Mouse (Mus musculus): ENCODE results near the gene Las1l.
"Not testable (repeated sequence)": the region's sequence is repeated elsewhere in the genome, so short reads cannot be mapped to it uniquely, and the experiment has no call there.

Gene Las1l
- long read RNA-seq, experiment 1, transcript Las1l-201 (13 exons, 2,530 nt) = major isoform, 11 of 38 reads
- long read RNA-seq, experiment 1, partial matches to known transcripts = 24 of 38 reads
- long read RNA-seq, experiment 1, other reads (novel, unspliced or antisense) = 2 of 38 reads
- long read RNA-seq, experiment 2, transcript Las1l-201 (13 exons, 2,530 nt) = major isoform, 9 of 52 reads
- long read RNA-seq, experiment 2, partial matches to known transcripts = 37 of 52 reads
- long read RNA-seq, experiment 2, other reads (novel, unspliced or antisense) = 5 of 52 reads

GRCm38 (mm10) chrX:95956497-95957293 lies at the start of gene Las1l:
Las1l (minus strand) TSS chrX:95956962.
- intact Hi-C loops (cut with DNase I) = no loop called here

- intact Hi-C loops (cut with DNase I) = no loop called here
Observed at GRCm38 (mm10) chrX:96006395-96006794, 49.6 kb upstream of the Las1l start.

GRCm38 (mm10) chrX:95999601-96000000 lies 42.8 kb upstream of the Las1l start:
- intact Hi-C loops (cut with DNase I) = no loop called here

GRCm38 (mm10) chrX:95993206-95993605 lies 36.4 kb upstream of the Las1l start:
- intact Hi-C loops (cut with DNase I) = no loop called here

GRCm38 (mm10) chrX:95969936-95970335 lies 13.2 kb upstream of the Las1l start:
- intact Hi-C loops (cut with DNase I) = no loop called here

- intact Hi-C loops (cut with DNase I) = no loop called here
Observed at GRCm38 (mm10) chrX:95969116-95969515, 12.4 kb upstream of the Las1l start.

- intact Hi-C loops (cut with DNase I) = no loop called here
Observed at GRCm38 (mm10) chrX:95968594-95968965, 11.8 kb upstream of the Las1l start.

GRCm38 (mm10) chrX:95967847-95968593 lies 11.3 kb upstream of the Las1l start:
- intact Hi-C loops (cut with DNase I) = no loop called here

GRCm38 (mm10) chrX:95965036-95965435 lies 8.3 kb upstream of the Las1l start:
- intact Hi-C loops (cut with DNase I) = no loop called here

GRCm38 (mm10) chrX:95963366-95963765 lies 6.6 kb upstream of the Las1l start:
- intact Hi-C loops (cut with DNase I) = no loop called here

GRCm38 (mm10) chrX:95957461-95957860 lies 699 bp upstream of the Las1l start:
- intact Hi-C loops (cut with DNase I) = not testable (repeated sequence)

- intact Hi-C loops (cut with DNase I) = no loop called here
Observed at GRCm38 (mm10) chrX:95950776-95951175, 6.0 kb downstream of the Las1l start.

GRCm38 (mm10) chrX:95948135-95948534 lies 8.6 kb downstream of the Las1l start:
- intact Hi-C loops (cut with DNase I) = no loop called here

GRCm38 (mm10) chrX:95945496-95945895 lies 11.3 kb downstream of the Las1l start:
- intact Hi-C loops (cut with DNase I) = no loop called here

GRCm38 (mm10) chrX:95935481-95935880 lies 21.3 kb downstream of the Las1l start:
- intact Hi-C loops (cut with DNase I) = no loop called here

GRCm38 (mm10) chrX:95902716-95903115 lies 54.0 kb downstream of the Las1l start:
- intact Hi-C loops (cut with DNase I) = no loop called here
